Mouse (Mus musculus): ENCODE data around the gene Tbcb. TPM values are rescaled to one million over a fixed set of nuclear protein-coding genes. Genes with fewer than 3 reads are reported as not detected.

Gene Tbcb
- 59.1 TPM for polyA plus RNA-seq (2017; shearing (Covaris generic))

GRCm38 (mm10) chr7:30231669-30232454 lies at the start of gene Tbcb, which contains the start of gene Polr2i:
Gene Tbcb, minus strand, starts transcription at chr7:30232272.
Gene Polr2i, plus strand, starts transcription at chr7:30231948.

DNA sequence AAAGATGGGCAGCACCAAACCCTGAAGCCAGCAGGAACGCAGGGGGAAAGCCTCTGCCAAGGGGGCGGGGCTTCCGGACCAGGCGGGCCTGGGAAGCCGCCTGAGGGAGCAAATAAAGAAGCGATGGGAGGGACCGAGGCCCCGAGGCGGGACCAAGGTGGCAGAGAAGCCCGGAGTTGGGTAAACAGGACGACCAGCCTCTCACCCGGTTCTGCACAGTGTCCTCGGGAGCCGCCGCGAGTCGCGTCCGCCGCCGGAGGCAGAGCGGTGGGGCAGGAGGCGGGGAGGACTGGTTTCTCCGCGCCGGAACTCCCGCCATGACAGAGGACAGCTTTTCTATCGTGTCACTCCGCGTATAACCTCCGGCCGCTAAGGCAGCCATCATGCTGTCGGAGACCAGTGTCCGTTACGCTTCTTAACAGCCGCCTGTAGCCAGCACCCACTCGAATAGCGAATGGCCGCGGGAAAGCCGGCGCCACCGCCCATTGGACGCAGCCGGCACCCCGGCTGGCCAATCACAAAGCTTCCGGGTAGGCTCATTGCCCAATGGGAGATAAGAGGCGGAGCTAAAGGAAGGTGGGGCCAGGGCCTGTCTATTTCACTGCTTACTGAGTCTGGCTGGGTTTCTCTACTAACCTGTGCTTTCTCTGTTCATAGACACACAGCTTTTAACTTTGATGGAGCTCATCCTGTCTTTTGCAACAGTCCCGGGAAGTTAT lies 48.0 kb upstream of the Tbcb start, which contains the start of the genes Thap8 and Wdr62:
TSS of gene Thap8 (plus strand) at position 144 of the 719 bp plus-strand sequence.
TSS of gene Wdr62 (minus strand) at position 469 of the 719 bp plus-strand sequence.

DNA sequence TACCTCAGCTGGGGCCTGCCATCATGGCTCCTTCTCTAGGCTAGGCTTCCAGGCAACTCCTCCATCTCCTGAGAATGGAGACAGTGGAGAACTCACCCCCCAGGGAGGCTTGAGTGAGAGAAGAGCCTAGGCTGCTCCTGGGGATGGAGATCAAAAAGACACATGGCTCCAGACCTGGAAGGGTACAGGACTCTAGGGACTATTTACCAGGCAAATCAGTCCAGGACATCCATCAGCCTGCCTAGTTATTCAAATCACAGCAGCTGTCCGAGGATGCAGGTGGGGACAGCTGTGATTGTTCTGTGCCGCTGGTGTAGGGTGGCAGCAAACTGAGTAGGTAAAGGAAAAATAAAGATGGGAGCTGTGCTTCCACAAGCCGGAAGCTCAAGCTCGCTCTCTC lies 3.6 kb upstream of the Tbcb start, which contains the start of gene Ovol3:
TSS of gene Ovol3 (minus strand) at position 101 of the 400 bp plus-strand sequence.

GRCm38 (mm10) chr7:30198481-30198971 lies 33.5 kb downstream of the Tbcb start, which contains the start of gene Capns1:
Gene Capns1, minus strand, starts transcription at chr7:30198811.

DNA sequence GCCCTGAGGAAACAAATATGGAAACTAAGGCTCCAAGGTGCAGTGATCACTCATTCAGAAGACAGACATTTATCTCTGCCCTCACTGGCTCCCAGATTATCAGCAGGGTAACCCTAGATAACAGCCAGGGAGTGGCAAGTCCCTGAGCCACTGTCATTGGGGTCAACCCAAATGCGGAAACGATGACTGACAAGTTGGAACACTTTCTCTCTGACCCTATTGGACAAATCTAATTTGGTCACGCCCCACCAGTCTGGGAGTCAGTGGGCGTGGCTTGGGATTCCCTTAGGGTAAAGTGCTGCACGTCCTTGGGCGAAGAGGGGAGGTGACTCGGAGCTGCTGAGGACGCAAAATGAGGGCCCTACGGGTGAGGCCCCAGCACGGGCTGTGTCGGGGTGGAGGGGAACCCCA lies 48.2 kb downstream of the Tbcb start, which contains the start of gene Cox7a1:
TSS of gene Cox7a1 (plus strand) at position 266 of the 411 bp plus-strand sequence.

Other genes starting within 250 kb of the Tbcb start
- gene Zfp568, start 248.3 kb downstream of the Tbcb start, polyA plus RNA-seq (2017; shearing (Covaris generic)) = 5.6 TPM
- 1.2 TPM for gene Zfp14, start 180.9 kb downstream of the Tbcb start, polyA plus RNA-seq (2017; shearing (Covaris generic))
- gene Zfp82, start 159.4 kb downstream of the Tbcb start, polyA plus RNA-seq (2017; shearing (Covaris generic)) = 4.6 TPM
- not detected for gene Gm26920, start 141.9 kb downstream of the Tbcb start, polyA plus RNA-seq (2017; shearing (Covaris generic))
- 8.9 TPM for gene Zfp566, start 141.7 kb downstream of the Tbcb start, polyA plus RNA-seq (2017; shearing (Covaris generic))
- gene Zfp260, start 137.5 kb downstream of the Tbcb start, polyA plus RNA-seq (2017; shearing (Covaris generic)) = 57.5 TPM
- gene Zfp382, start 110.3 kb downstream of the Tbcb start, polyA plus RNA-seq (2017; shearing (Covaris generic)) = 9.1 TPM
- gene Zfp146, start 62.5 kb downstream of the Tbcb start, polyA plus RNA-seq (2017; shearing (Covaris generic)) = 26.4 TPM
- not detected for gene Cox7a1, start 48.1 kb downstream of the Tbcb start, polyA plus RNA-seq (2017; shearing (Covaris generic))
- gene Capns1, start 33.5 kb downstream of the Tbcb start, polyA plus RNA-seq (2017; shearing (Covaris generic)) = 71.9 TPM
- 22.1 TPM for gene Polr2i, start 324 bp downstream of the Tbcb start, polyA plus RNA-seq (2017; shearing (Covaris generic))
- gene Ovol3, start 3.5 kb upstream of the Tbcb start, polyA plus RNA-seq (2017; shearing (Covaris generic)) = not detected
- 0.37 TPM for gene Thap8, start 47.8 kb upstream of the Tbcb start, polyA plus RNA-seq (2017; shearing (Covaris generic))
- 5.2 TPM for gene Wdr62, start 48.1 kb upstream of the Tbcb start, polyA plus RNA-seq (2017; shearing (Covaris generic))
- 0.41 TPM for gene Clip3, start 59.5 kb upstream of the Tbcb start, polyA plus RNA-seq (2017; shearing (Covaris generic))
- gene Alkbh6, start 76.4 kb upstream of the Tbcb start, polyA plus RNA-seq (2017; shearing (Covaris generic)) = 86.8 TPM
- 5.9 TPM for gene Syne4, start 82.5 kb upstream of the Tbcb start, polyA plus RNA-seq (2017; shearing (Covaris generic))
- not detected for gene E130208F15Rik, start 89.5 kb upstream of the Tbcb start, polyA plus RNA-seq (2017; shearing (Covaris generic))
- 20.6 TPM for gene Sdhaf1, start 91.6 kb upstream of the Tbcb start, polyA plus RNA-seq (2017; shearing (Covaris generic))
- not detected for gene Lrfn3, start 130.5 kb upstream of the Tbcb start, polyA plus RNA-seq (2017; shearing (Covaris generic))
- 2.8 TPM for gene Tyrobp, start 181.5 kb upstream of the Tbcb start, polyA plus RNA-seq (2017; shearing (Covaris generic))
- gene Hcst, start 187.6 kb upstream of the Tbcb start, polyA plus RNA-seq (2017; shearing (Covaris generic)) = 589 TPM
- gene Nfkbid, start 189.5 kb upstream of the Tbcb start, polyA plus RNA-seq (2017; shearing (Covaris generic)) = 853 TPM
- 34.3 TPM for gene Aplp1, start 213.3 kb upstream of the Tbcb start, polyA plus RNA-seq (2017; shearing (Covaris generic))
- gene Kirrel2, start 225.4 kb upstream of the Tbcb start, polyA plus RNA-seq (2017; shearing (Covaris generic)) = 0.25 TPM
- gene Nphs1, start 226.0 kb upstream of the Tbcb start, polyA plus RNA-seq (2017; shearing (Covaris generic)) = not detected

Measured in effector memory CD4-positive, alpha-beta T cell, adult 5 months (primary cell).